Mouse (Mus musculus): ENCODE data around the gene Snap47. TPM values are rescaled to one million over a fixed set of nuclear protein-coding genes. Genes with fewer than 3 reads are reported as not detected.
A peak's percentile ranks its signal among the peaks of the same experiment; 100 is the strongest.

Snap47 gene
- polyA plus RNA-seq, 2 experiments, result 12.4 to 21.6 TPM

DNA sequence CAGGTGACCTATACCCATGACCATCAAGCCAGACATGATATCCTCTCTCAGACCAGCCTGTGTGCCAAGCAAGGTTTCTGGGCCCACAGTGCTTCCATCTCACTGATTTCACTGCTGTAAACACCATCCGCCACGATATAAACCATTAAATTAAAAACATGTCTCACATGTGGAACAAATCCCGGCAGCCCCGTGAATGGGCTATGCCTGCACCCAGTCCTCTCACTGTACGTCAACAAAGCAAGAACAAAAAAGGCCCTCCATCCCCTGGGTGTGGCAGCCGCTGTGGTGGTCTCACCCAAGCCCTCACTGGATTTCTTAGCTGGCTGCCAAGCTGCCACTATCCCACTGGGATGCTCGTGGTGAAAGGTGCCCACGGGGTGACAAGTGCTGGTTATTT is 51.2 kb downstream of the Snap47 start:
- no peak overlapping the region for H3K27ac ChIP-seq
- H3K4me1 ChIP-seq (replicated peaks; ENCODE audit: control insufficient read depth in 2 of 2, insufficient read depth in 2 of 2, low read length in 1 of 2), result peaks cover 0 to 15% of the 10 kb centered on the region in 2 experiments; a peak in 2 of 4 replicates
- H3K9ac ChIP-seq (replicated peaks), result no peak overlapping the region
- TF ChIP-seq CTCF (IDR thresholded peaks at IDR 0.05; ENCODE audit: low read depth) (no peak), EP300 (IDR thresholded peaks at IDR 0.05; ENCODE audit: low read depth) (no peak)
- ATAC-seq (ENCODE audit: insufficient read depth) (no peak), DNase-seq (ENCODE audit: low read depth in 3 of 3, low spot score in 3 of 3) (no peak)
- no peaks in the 10 kb centered on the region for H3K27me3 ChIP-seq (ENCODE audit: control insufficient read depth, insufficient read depth, low read length)
- H3K4me2 ChIP-seq (ENCODE audit: low read depth), result no peak overlapping the region
- WGBS (ENCODE audit: insufficient replicate concordance), result 56% methylated on average over 8 of the region's 8 CpGs
- H3K4me3 ChIP-seq (ENCODE audit: insufficient read depth in 1 of 2, low read depth in 2 of 2, low read length in 2 of 2), result no peak overlapping the region
- H3K9me3 ChIP-seq (ENCODE audit: control insufficient read depth, low read length), result no peaks in the 10 kb centered on the region
- H3K36me3 ChIP-seq (replicated peaks; ENCODE audit: control insufficient read depth, insufficient read depth, low read depth), result no peaks in the 10 kb centered on the region

DNA sequence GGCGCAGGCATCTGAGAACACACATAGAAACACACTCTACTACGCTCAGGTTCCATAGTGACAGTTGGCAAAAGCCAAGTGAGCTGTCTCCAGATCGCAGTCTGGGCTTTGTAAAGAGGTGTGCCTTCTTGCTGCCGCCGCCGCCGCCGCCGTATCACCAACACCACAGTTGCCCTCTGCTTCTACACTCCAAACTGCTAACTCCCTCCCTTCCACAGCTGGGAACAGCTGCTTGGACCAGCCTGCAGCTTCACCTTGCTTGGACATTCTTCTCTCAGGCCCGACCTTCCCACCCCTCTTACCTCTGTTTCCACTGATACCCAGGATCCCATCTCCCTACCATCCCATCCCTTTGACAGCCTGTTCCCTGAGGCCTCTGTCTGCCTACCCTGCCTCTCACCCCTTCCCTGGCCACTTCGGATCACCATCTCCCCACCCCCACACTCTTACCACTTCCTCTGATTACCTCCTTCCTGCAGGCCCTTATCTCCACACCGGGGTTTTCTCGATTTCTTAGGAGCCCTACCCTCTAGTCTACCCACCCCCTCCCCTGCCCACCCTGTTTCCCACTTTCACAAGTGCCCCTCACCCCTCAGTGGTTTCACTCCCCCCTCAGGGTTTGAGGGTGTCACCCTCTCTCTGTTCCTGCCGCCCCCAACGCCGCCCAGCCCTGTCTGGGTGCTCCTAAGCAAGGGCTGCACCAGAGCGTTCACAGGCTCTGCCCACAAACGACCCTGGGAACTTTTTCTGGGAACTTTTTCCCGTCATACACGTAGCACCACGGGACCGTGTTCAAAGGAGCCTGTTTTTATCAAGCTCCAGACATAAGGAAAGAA is 53.2 kb downstream of the Snap47 start:
- Histone ChIP-seq H3K4me1 (replicated peaks; ENCODE audit: control insufficient read depth in 2 of 2, insufficient read depth in 2 of 2, low read length in 1 of 2) (peaks cover 0 to 15% of the 10 kb centered on the region in 2 experiments; a peak in 2 of 4 replicates), H3K4me3 (ENCODE audit: insufficient read depth in 1 of 2, low read depth in 2 of 2, low read length in 2 of 2) (no peak overlapping the region), H3K4me2 (ENCODE audit: low read depth) (peak overlapping the region; percentile 29), H3K27ac (no peak overlapping the region), H3K9me3 (ENCODE audit: control insufficient read depth, low read length) (no peaks in the 10 kb centered on the region), H3K27me3 (ENCODE audit: control insufficient read depth, insufficient read depth, low read length) (no peaks in the 10 kb centered on the region), H3K9ac (replicated peaks) (no peak overlapping the region), H3K36me3 (replicated peaks; ENCODE audit: control insufficient read depth, insufficient read depth, low read depth) (no peaks in the 10 kb centered on the region)
- DNase-seq (ENCODE audit: low read depth in 3 of 3, low spot score in 3 of 3), result no peak
- no peak for TF ChIP-seq CTCF (IDR thresholded peaks at IDR 0.05; ENCODE audit: low read depth)
- no peak for TF ChIP-seq EP300 (IDR thresholded peaks at IDR 0.05; ENCODE audit: low read depth)
- 10% methylated on average over 22 of the region's 22 CpGs for WGBS (ENCODE audit: insufficient replicate concordance)
- ATAC-seq (ENCODE audit: insufficient read depth), result peak; percentile 39; the same call in 1 of the 2 replicates

DNA sequence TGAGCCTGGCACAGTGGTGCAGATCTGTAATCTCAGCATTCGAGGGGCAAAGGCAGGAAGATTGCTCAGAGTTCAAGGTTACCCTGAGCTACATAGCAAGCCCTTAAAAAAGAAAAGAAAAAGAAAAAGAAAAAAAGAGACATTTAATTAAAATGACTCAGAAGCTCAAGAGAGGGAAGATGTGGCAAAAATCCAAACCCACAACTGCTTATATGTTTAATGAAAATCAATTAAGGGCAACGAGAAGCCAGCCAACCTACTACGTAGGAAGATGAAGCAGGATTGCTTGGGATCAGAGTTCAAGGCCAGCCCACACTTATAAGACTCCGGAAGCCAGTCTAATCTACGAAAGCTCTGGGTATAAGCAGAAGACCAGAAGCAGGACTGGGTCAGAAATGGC is 56.5 kb downstream of the Snap47 start:
- no peaks in the 10 kb centered on the region for H3K36me3 ChIP-seq (replicated peaks; ENCODE audit: control insufficient read depth, insufficient read depth, low read depth)
- ATAC-seq (ENCODE audit: insufficient read depth), result no peak
- no peak overlapping the region for H3K4me2 ChIP-seq (ENCODE audit: low read depth)
- H3K27ac ChIP-seq, result no peak overlapping the region
- TF ChIP-seq EP300 (IDR thresholded peaks at IDR 0.05; ENCODE audit: low read depth) (no peak), CTCF (IDR thresholded peaks at IDR 0.05; ENCODE audit: low read depth) (no peak)
- WGBS (ENCODE audit: insufficient replicate concordance), result 65% methylated on average over 5 of the region's 5 CpGs
- no peak overlapping the region for H3K9ac ChIP-seq (replicated peaks)
- H3K4me1 ChIP-seq (replicated peaks; ENCODE audit: control insufficient read depth in 2 of 2, insufficient read depth in 2 of 2, low read length in 1 of 2), result peaks cover 0 to 15% of the 10 kb centered on the region in 2 experiments; a peak in 2 of 4 replicates
- H3K9me3 ChIP-seq (ENCODE audit: control insufficient read depth, low read length), result no peaks in the 10 kb centered on the region
- DNase-seq (ENCODE audit: low read depth in 3 of 3, low spot score in 3 of 3), result no peak
- H3K27me3 ChIP-seq (ENCODE audit: control insufficient read depth, insufficient read depth, low read length), result no peaks in the 10 kb centered on the region
- H3K4me3 ChIP-seq (ENCODE audit: insufficient read depth in 1 of 2, low read depth in 2 of 2, low read length in 2 of 2), result no peak overlapping the region

DNA sequence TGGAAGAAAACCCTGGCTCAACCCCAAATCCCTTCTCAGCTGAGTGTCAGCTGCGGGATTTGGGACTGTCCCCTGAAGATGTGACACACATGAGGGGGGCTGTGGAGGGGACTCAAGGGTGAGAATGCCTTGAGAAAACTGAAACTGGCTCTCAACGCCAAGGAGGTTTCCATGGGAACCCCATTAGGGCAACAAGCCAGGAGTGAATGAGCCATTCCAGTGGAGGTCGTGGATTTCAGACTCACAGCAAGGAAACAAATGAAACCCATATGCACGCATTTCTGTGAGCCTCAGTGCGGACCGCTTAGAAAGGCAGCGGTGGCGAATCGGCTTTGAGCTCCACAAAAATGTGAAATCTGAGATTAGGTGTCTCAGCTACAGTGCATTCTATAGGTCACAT is 57.4 kb downstream of the Snap47 start:
- no peaks in the 10 kb centered on the region for H3K9me3 ChIP-seq (ENCODE audit: control insufficient read depth, low read length)
- no peak overlapping the region for H3K27ac ChIP-seq
- no peak overlapping the region for H3K9ac ChIP-seq (replicated peaks)
- H3K27me3 ChIP-seq (ENCODE audit: control insufficient read depth, insufficient read depth, low read length), result no peaks in the 10 kb centered on the region
- H3K4me3 ChIP-seq (ENCODE audit: insufficient read depth in 1 of 2, low read depth in 2 of 2, low read length in 2 of 2), result no peak overlapping the region
- DNase-seq (ENCODE audit: low read depth in 3 of 3, low spot score in 3 of 3), result no peak
- H3K36me3 ChIP-seq (replicated peaks; ENCODE audit: control insufficient read depth, insufficient read depth, low read depth), result no peaks in the 10 kb centered on the region
- no peak for ATAC-seq (ENCODE audit: insufficient read depth)
- peaks cover 0 to 15% of the 10 kb centered on the region in 2 experiments; a peak in 2 of 4 replicates for H3K4me1 ChIP-seq (replicated peaks; ENCODE audit: control insufficient read depth in 2 of 2, insufficient read depth in 2 of 2, low read length in 1 of 2)
- 62% methylated on average over 9 of the region's 9 CpGs for WGBS (ENCODE audit: insufficient replicate concordance)
- TF ChIP-seq CTCF (IDR thresholded peaks at IDR 0.05; ENCODE audit: low read depth), result no peak
- TF ChIP-seq EP300 (IDR thresholded peaks at IDR 0.05; ENCODE audit: low read depth), result no peak
- no peak overlapping the region for H3K4me2 ChIP-seq (ENCODE audit: low read depth)

DNA sequence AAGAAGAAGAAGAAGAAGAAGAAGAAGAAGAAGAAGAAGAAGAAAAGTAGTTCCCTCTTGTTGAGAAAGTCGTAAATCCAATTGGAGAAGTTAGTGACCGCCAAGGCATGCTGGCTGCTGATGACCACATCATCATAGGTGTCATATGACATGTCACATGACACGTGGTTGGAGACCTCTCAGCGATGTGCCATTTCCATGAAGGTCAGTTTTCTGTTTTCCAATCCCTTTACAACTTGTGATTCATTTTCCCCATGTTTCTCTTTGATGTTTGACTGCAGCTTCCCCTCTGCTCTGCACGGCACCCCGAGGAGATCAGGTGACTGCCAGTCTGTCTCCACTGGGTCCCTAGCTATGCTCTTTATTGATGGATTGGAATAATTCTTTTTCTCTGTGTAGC is 58.7 kb downstream of the Snap47 start:
- ATAC-seq (ENCODE audit: insufficient read depth), result no peak
- TF ChIP-seq CTCF (IDR thresholded peaks at IDR 0.05; ENCODE audit: low read depth), result no peak
- no peak for TF ChIP-seq EP300 (IDR thresholded peaks at IDR 0.05; ENCODE audit: low read depth)
- Histone ChIP-seq H3K9me3 (ENCODE audit: control insufficient read depth, low read length) (no peaks in the 10 kb centered on the region), H3K27ac (no peak overlapping the region), H3K4me1 (replicated peaks; ENCODE audit: control insufficient read depth in 2 of 2, insufficient read depth in 2 of 2, low read length in 1 of 2) (peaks cover 0 to 6% of the 10 kb centered on the region in 2 experiments; a peak in 2 of 4 replicates), H3K4me3 (ENCODE audit: insufficient read depth in 1 of 2, low read depth in 2 of 2, low read length in 2 of 2) (no peak overlapping the region), H3K4me2 (ENCODE audit: low read depth) (no peak overlapping the region), H3K36me3 (replicated peaks; ENCODE audit: control insufficient read depth, insufficient read depth, low read depth) (no peaks in the 10 kb centered on the region), H3K27me3 (ENCODE audit: control insufficient read depth, insufficient read depth, low read length) (no peaks in the 10 kb centered on the region), H3K9ac (replicated peaks) (no peak overlapping the region)
- no peak for DNase-seq (ENCODE audit: low read depth in 3 of 3, low spot score in 3 of 3)
- 32% methylated on average over 6 of the region's 6 CpGs for WGBS (ENCODE audit: insufficient replicate concordance)

All from liver, embryonic 14.5 days (tissue).